Mouse (Mus musculus): Measurements from ENCODE around the gene Bdp1. TPM values are rescaled to one million over a fixed set of nuclear protein-coding genes. Genes with fewer than 3 reads are reported as not detected.
"Not testable (repeated sequence)": the region's sequence is repeated elsewhere in the genome, so short reads cannot be mapped to it uniquely, and the experiment has no call there.

Gene Bdp1
- polyA plus RNA-seq, 1 experiment: 27.7 TPM

- TF ChIP-seq CTCF (IDR thresholded peaks at IDR 0.05; ENCODE audit: control insufficient read depth, insufficient read depth, low read length): no peak
- TF ChIP-seq POLR2A (IDR thresholded peaks at IDR 0.05; ENCODE audit: borderline replicate concordance, control insufficient read depth, low read depth, low read length): peak; percentile 31; the same call in 1 of the 2 replicates
- 1% methylated on average over 76 of the region's 76 CpGs for WGBS
- no peaks in the 10 kb centered on the region for H3K4me1 ChIP-seq (ENCODE audit: control insufficient read depth, insufficient read depth, low read length)
- peak within 1 kb of the TSS; percentile 82 for H3K4me3 ChIP-seq (replicated peaks; ENCODE audit: control insufficient read depth, low read depth, low read length)
- H3K27ac ChIP-seq (ENCODE audit: control insufficient read depth, insufficient read depth, low read depth, low read length, poor library complexity): no peak within 1 kb of the TSS
Measured at GRCm38 (mm10) chr13:100107652-100108472, 4.0 kb upstream of the Bdp1 start, which contains the start of gene Serf1. TSS of gene Serf1 (plus strand) at chr13:100108012.

- TF ChIP-seq POLR2A (IDR thresholded peaks at IDR 0.05; ENCODE audit: borderline replicate concordance, control insufficient read depth, low read depth, low read length) (no peak), CTCF (IDR thresholded peaks at IDR 0.05; ENCODE audit: control insufficient read depth, insufficient read depth, low read length) (no peak)
- WGBS: 2% methylated on average over 15 of the region's 15 CpGs
- peak overlapping the region; percentile 94 for H3K4me3 ChIP-seq (replicated peaks; ENCODE audit: control insufficient read depth, low read depth, low read length)
- peak overlapping the region; percentile 86 for H3K27ac ChIP-seq (ENCODE audit: control insufficient read depth, insufficient read depth, low read depth, low read length, poor library complexity)
- peaks cover 1% of the 10 kb centered on the region; the same call in 1 of the 2 replicates for H3K4me1 ChIP-seq (ENCODE audit: control insufficient read depth, insufficient read depth, low read length)
Measured at GRCm38 (mm10) chr13:100103052-100103658, 715 bp downstream of the Bdp1 start.

GRCm38 (mm10) chr13:100098808-100099207, 5.1 kb downstream of the Bdp1 start:
- Histone ChIP-seq H3K4me1 (ENCODE audit: control insufficient read depth, insufficient read depth, low read length) (peaks cover 1% of the 10 kb centered on the region; the same call in 1 of the 2 replicates), H3K4me3 (replicated peaks; ENCODE audit: control insufficient read depth, low read depth, low read length) (no peak overlapping the region), H3K27ac (ENCODE audit: control insufficient read depth, insufficient read depth, low read depth, low read length, poor library complexity) (no peak overlapping the region; the same call in 1 of the 2 replicates)
- no peak for TF ChIP-seq CTCF (IDR thresholded peaks at IDR 0.05; ENCODE audit: control insufficient read depth, insufficient read depth, low read length)
- no peak for TF ChIP-seq POLR2A (IDR thresholded peaks at IDR 0.05; ENCODE audit: borderline replicate concordance, control insufficient read depth, low read depth, low read length)
- WGBS: 39% methylated on average over 6 of the region's 6 CpGs

- 87% methylated on average over 8 of the region's 8 CpGs for WGBS
- H3K27ac ChIP-seq (ENCODE audit: control insufficient read depth, insufficient read depth, low read depth, low read length, poor library complexity): no peak overlapping the region
- no peak overlapping the region for H3K4me3 ChIP-seq (replicated peaks; ENCODE audit: control insufficient read depth, low read depth, low read length)
- H3K4me1 ChIP-seq (ENCODE audit: control insufficient read depth, insufficient read depth, low read length): no peaks in the 10 kb centered on the region
- TF ChIP-seq POLR2A (IDR thresholded peaks at IDR 0.05; ENCODE audit: borderline replicate concordance, control insufficient read depth, low read depth, low read length) (no peak), CTCF (IDR thresholded peaks at IDR 0.05; ENCODE audit: control insufficient read depth, insufficient read depth, low read length) (no peak)
Measured at GRCm38 (mm10) chr13:100071473-100071872, 32.4 kb downstream of the Bdp1 start.

- H3K4me1 ChIP-seq (ENCODE audit: control insufficient read depth, insufficient read depth, low read length): no peaks in the 10 kb centered on the region
- WGBS: 68% methylated on average over 6 of the region's 6 CpGs
- TF ChIP-seq POLR2A (IDR thresholded peaks at IDR 0.05; ENCODE audit: borderline replicate concordance, control insufficient read depth, low read depth, low read length) (no peak), CTCF (IDR thresholded peaks at IDR 0.05; ENCODE audit: control insufficient read depth, insufficient read depth, low read length) (no peak)
Measured at GRCm38 (mm10) chr13:100067821-100068220, 36.0 kb downstream of the Bdp1 start.

GRCm38 (mm10) chr13:100063936-100064335, 39.9 kb downstream of the Bdp1 start:
- no peaks in the 10 kb centered on the region for H3K4me1 ChIP-seq (ENCODE audit: control insufficient read depth, insufficient read depth, low read length)
- H3K4me3 ChIP-seq (replicated peaks; ENCODE audit: control insufficient read depth, low read depth, low read length): no peak overlapping the region
- 92% methylated on average over 3 of the region's 3 CpGs for WGBS
- no peak overlapping the region for H3K27ac ChIP-seq (ENCODE audit: control insufficient read depth, insufficient read depth, low read depth, low read length, poor library complexity)
- no peak for TF ChIP-seq POLR2A (IDR thresholded peaks at IDR 0.05; ENCODE audit: borderline replicate concordance, control insufficient read depth, low read depth, low read length)

More at GRCm38 (mm10) chr13:100067821-100068220, 36.0 kb downstream of the Bdp1 start:
- Histone ChIP-seq H3K27ac (ENCODE audit: control insufficient read depth, insufficient read depth, low read depth, low read length, poor library complexity) (no peak overlapping the region), H3K4me3 (replicated peaks; ENCODE audit: control insufficient read depth, low read depth, low read length) (no peak overlapping the region)

- not testable (repeated sequence) for H3K4me3 ChIP-seq (replicated peaks; ENCODE audit: control insufficient read depth, low read depth, low read length); H3K27ac ChIP-seq (ENCODE audit: control insufficient read depth, insufficient read depth, low read depth, low read length, poor library complexity); H3K4me1 ChIP-seq (ENCODE audit: control insufficient read depth, insufficient read depth, low read length)
- 96% methylated on average over 8 of the region's 8 CpGs for WGBS
Measured at GRCm38 (mm10) chr13:100057738-100058137, 46.1 kb downstream of the Bdp1 start.

- WGBS: 91% methylated on average over 6 of the region's 6 CpGs
Measured at GRCm38 (mm10) chr13:100026013-100026412, 77.9 kb downstream of the Bdp1 start.

More at GRCm38 (mm10) chr13:100026013-100026412, 77.9 kb downstream of the Bdp1 start:
- H3K4me1 ChIP-seq (ENCODE audit: control insufficient read depth, insufficient read depth, low read length): no peaks in the 10 kb centered on the region
- no peak overlapping the region for H3K27ac ChIP-seq (ENCODE audit: control insufficient read depth, insufficient read depth, low read depth, low read length, poor library complexity)
- no peak overlapping the region for H3K4me3 ChIP-seq (replicated peaks; ENCODE audit: control insufficient read depth, low read depth, low read length)
- TF ChIP-seq POLR2A (IDR thresholded peaks at IDR 0.05; ENCODE audit: borderline replicate concordance, control insufficient read depth, low read depth, low read length) (no peak), CTCF (IDR thresholded peaks at IDR 0.05; ENCODE audit: control insufficient read depth, insufficient read depth, low read length) (no peak)
